Mouse (Mus musculus): ENCODE measurements at regions not wholly inside any gene's neighbourhood (a gene's known extent, or its start where the extent isn't known, plus 50 kb on each side); places are given as distances from the start of the nearest gene placed in this dataset.

GRCm38 (mm10) chr2:148133811-148134210, 87.0 kb upstream of the Foxa2 start:
- no peak overlapping the region for H3K27ac ChIP-seq
- DNase-seq (ENCODE audit: low spot score) (no peak), ATAC-seq (ENCODE audit: low FRiP score) (no peak)
- H3K9me3 ChIP-seq (ENCODE audit: control insufficient read depth, low read length): no peaks in the 10 kb centered on the region
- no peaks in the 10 kb centered on the region for H3K4me1 ChIP-seq (replicated peaks; ENCODE audit: control insufficient read depth, insufficient read depth, low read length)
- no peaks in the 10 kb centered on the region for H3K27me3 ChIP-seq (ENCODE audit: control insufficient read depth, insufficient read depth, low read length)
- H3K4me2 ChIP-seq (replicated peaks): no peak overlapping the region
- H3K36me3 ChIP-seq (replicated peaks; ENCODE audit: control insufficient read depth, insufficient read depth): no peaks in the 10 kb centered on the region
- H3K9ac ChIP-seq: no peak overlapping the region
- no peak overlapping the region for H3K4me3 ChIP-seq (replicated peaks; ENCODE audit: low read length)
- WGBS: 92% methylated on average over 1 of the region's 1 CpGs

- no peak overlapping the region for H3K4me2 ChIP-seq (replicated peaks)
- H3K36me3 ChIP-seq (replicated peaks; ENCODE audit: control insufficient read depth, insufficient read depth): no peaks in the 10 kb centered on the region
- ATAC-seq (ENCODE audit: low FRiP score): no peak
- H3K27ac ChIP-seq: no peak overlapping the region
- DNase-seq (ENCODE audit: low spot score): no peak
- no peaks in the 10 kb centered on the region for H3K27me3 ChIP-seq (ENCODE audit: control insufficient read depth, insufficient read depth, low read length)
- no peaks in the 10 kb centered on the region for H3K9me3 ChIP-seq (ENCODE audit: control insufficient read depth, low read length)
- H3K4me1 ChIP-seq (replicated peaks; ENCODE audit: control insufficient read depth, insufficient read depth, low read length): no peaks in the 10 kb centered on the region
- H3K4me3 ChIP-seq (replicated peaks; ENCODE audit: low read length): no peak overlapping the region
- no peak overlapping the region for H3K9ac ChIP-seq
- 83% methylated on average over 4 of the region's 4 CpGs for whole genome bisulfite sequencing
Observed at GRCm38 (mm10) chr2:148141936-148142335, 95.2 kb upstream of the Foxa2 start.

- 40% methylated on average over 1 of the region's 1 CpGs for WGBS
- Histone ChIP-seq H3K27ac (no peak overlapping the region), H3K36me3 (replicated peaks; ENCODE audit: control insufficient read depth, insufficient read depth) (no peaks in the 10 kb centered on the region), H3K4me3 (replicated peaks; ENCODE audit: low read length) (no peak overlapping the region), H3K27me3 (ENCODE audit: control insufficient read depth, insufficient read depth, low read length) (no peaks in the 10 kb centered on the region), H3K4me1 (replicated peaks; ENCODE audit: control insufficient read depth, insufficient read depth, low read length) (no peaks in the 10 kb centered on the region), H3K4me2 (replicated peaks) (no peak overlapping the region), H3K9ac (no peak overlapping the region), H3K9me3 (ENCODE audit: control insufficient read depth, low read length) (no peaks in the 10 kb centered on the region)
- no peak for ATAC-seq (ENCODE audit: low FRiP score)
- DNase-seq (ENCODE audit: low spot score): no peak
Observed at GRCm38 (mm10) chr2:148144816-148145215, 98.0 kb upstream of the Foxa2 start.

- DNase-seq (ENCODE audit: low spot score): no peak
- Histone ChIP-seq H3K4me1 (replicated peaks; ENCODE audit: control insufficient read depth, insufficient read depth, low read length) (no peaks in the 10 kb centered on the region), H3K27me3 (ENCODE audit: control insufficient read depth, insufficient read depth, low read length) (no peaks in the 10 kb centered on the region), H3K4me2 (replicated peaks) (no peak overlapping the region), H3K9me3 (ENCODE audit: control insufficient read depth, low read length) (no peaks in the 10 kb centered on the region), H3K36me3 (replicated peaks; ENCODE audit: control insufficient read depth, insufficient read depth) (no peaks in the 10 kb centered on the region), H3K4me3 (replicated peaks; ENCODE audit: low read length) (no peak overlapping the region), H3K27ac (no peak overlapping the region), H3K9ac (no peak overlapping the region)
- no peak for ATAC-seq (ENCODE audit: low FRiP score)
Observed at GRCm38 (mm10) chr2:148148272-148148671, 101.5 kb upstream of the Foxa2 start.

- 85% methylated on average over 1 of the region's 1 CpGs for WGBS
- Histone ChIP-seq H3K9me3 (ENCODE audit: control insufficient read depth, low read length) (no peaks in the 10 kb centered on the region), H3K4me2 (replicated peaks) (no peak overlapping the region), H3K4me1 (replicated peaks; ENCODE audit: control insufficient read depth, insufficient read depth, low read length) (no peaks in the 10 kb centered on the region), H3K4me3 (replicated peaks; ENCODE audit: low read length) (no peak overlapping the region), H3K27ac (no peak overlapping the region), H3K27me3 (ENCODE audit: control insufficient read depth, insufficient read depth, low read length) (no peaks in the 10 kb centered on the region), H3K36me3 (replicated peaks; ENCODE audit: control insufficient read depth, insufficient read depth) (no peaks in the 10 kb centered on the region), H3K9ac (no peak overlapping the region)
- ATAC-seq (ENCODE audit: low FRiP score) (no peak), DNase-seq (ENCODE audit: low spot score) (no peak)
Observed at GRCm38 (mm10) chr2:148149426-148149825, 102.7 kb upstream of the Foxa2 start.

- no peaks in the 10 kb centered on the region for H3K4me1 ChIP-seq (replicated peaks; ENCODE audit: control insufficient read depth, insufficient read depth, low read length)
- no peak overlapping the region for H3K4me2 ChIP-seq (replicated peaks)
- DNase-seq (ENCODE audit: low spot score) (no peak), ATAC-seq (ENCODE audit: low FRiP score) (no peak)
- no peaks in the 10 kb centered on the region for H3K36me3 ChIP-seq (replicated peaks; ENCODE audit: control insufficient read depth, insufficient read depth)
- no peak overlapping the region for H3K27ac ChIP-seq
- 78% methylated on average over 6 of the region's 6 CpGs for WGBS
- no peak overlapping the region for H3K4me3 ChIP-seq (replicated peaks; ENCODE audit: low read length)
- H3K9me3 ChIP-seq (ENCODE audit: control insufficient read depth, low read length): no peaks in the 10 kb centered on the region
- H3K9ac ChIP-seq: no peak overlapping the region
- no peaks in the 10 kb centered on the region for H3K27me3 ChIP-seq (ENCODE audit: control insufficient read depth, insufficient read depth, low read length)
Observed at GRCm38 (mm10) chr2:148153513-148154271, 106.9 kb upstream of the Foxa2 start.

GRCm38 (mm10) chr2:148156122-148156521, 109.4 kb upstream of the Foxa2 start:
- H3K27me3 ChIP-seq (ENCODE audit: control insufficient read depth, insufficient read depth, low read length): no peaks in the 10 kb centered on the region
- 79% methylated on average over 2 of the region's 2 CpGs for WGBS
- no peak for DNase-seq (ENCODE audit: low spot score)

GRCm38 (mm10) chr2:148159028-148159600, 112.3 kb upstream of the Foxa2 start:
- Histone ChIP-seq H3K36me3 (replicated peaks; ENCODE audit: control insufficient read depth, insufficient read depth) (no peaks in the 10 kb centered on the region), H3K9me3 (ENCODE audit: control insufficient read depth, low read length) (no peaks in the 10 kb centered on the region), H3K4me3 (replicated peaks; ENCODE audit: low read length) (no peak overlapping the region), H3K27me3 (ENCODE audit: control insufficient read depth, insufficient read depth, low read length) (no peaks in the 10 kb centered on the region), H3K4me1 (replicated peaks; ENCODE audit: control insufficient read depth, insufficient read depth, low read length) (no peaks in the 10 kb centered on the region), H3K4me2 (replicated peaks) (no peak overlapping the region), H3K9ac (no peak overlapping the region), H3K27ac (no peak overlapping the region)
- DNase-seq (ENCODE audit: low spot score) (no peak), ATAC-seq (ENCODE audit: low FRiP score) (no peak)
- 87% methylated on average over 8 of the region's 8 CpGs for WGBS

More at GRCm38 (mm10) chr2:148156122-148156521, 109.4 kb upstream of the Foxa2 start:
- H3K27ac ChIP-seq: no peak overlapping the region
- H3K9me3 ChIP-seq (ENCODE audit: control insufficient read depth, low read length): no peaks in the 10 kb centered on the region
- no peaks in the 10 kb centered on the region for H3K36me3 ChIP-seq (replicated peaks; ENCODE audit: control insufficient read depth, insufficient read depth)
- no peak for ATAC-seq (ENCODE audit: low FRiP score)
- H3K4me1 ChIP-seq (replicated peaks; ENCODE audit: control insufficient read depth, insufficient read depth, low read length): no peaks in the 10 kb centered on the region
- H3K4me2 ChIP-seq (replicated peaks): no peak overlapping the region
- H3K4me3 ChIP-seq (replicated peaks; ENCODE audit: low read length): no peak overlapping the region
- no peak overlapping the region for H3K9ac ChIP-seq

GRCm38 (mm10) chr2:148160997-148161396, 114.2 kb upstream of the Foxa2 start:
- H3K27ac ChIP-seq: no peak overlapping the region
- H3K4me3 ChIP-seq (replicated peaks; ENCODE audit: low read length): no peak overlapping the region
- no peaks in the 10 kb centered on the region for H3K27me3 ChIP-seq (ENCODE audit: control insufficient read depth, insufficient read depth, low read length)
- WGBS: 95% methylated on average over 12 of the region's 12 CpGs
- H3K36me3 ChIP-seq (replicated peaks; ENCODE audit: control insufficient read depth, insufficient read depth): no peaks in the 10 kb centered on the region
- no peak overlapping the region for H3K4me2 ChIP-seq (replicated peaks)
- no peak overlapping the region for H3K9ac ChIP-seq
- no peak for DNase-seq (ENCODE audit: low spot score)
- ATAC-seq (ENCODE audit: low FRiP score): no peak
- no peaks in the 10 kb centered on the region for H3K4me1 ChIP-seq (replicated peaks; ENCODE audit: control insufficient read depth, insufficient read depth, low read length)
- no peaks in the 10 kb centered on the region for H3K9me3 ChIP-seq (ENCODE audit: control insufficient read depth, low read length)
